Mouse (Mus musculus) lung, postnatal 0 days (tissue): ENCODE results near the gene Ninl. TPM values are rescaled to one million over a fixed set of nuclear protein-coding genes. Genes with fewer than 3 reads are reported as not detected.
"Not testable (repeated sequence)": the region's sequence is repeated elsewhere in the genome, so short reads cannot be mapped to it uniquely, and the experiment has no call there.

Experiments
- ATAC-seq: fragments of 200-750 bp; cut with Nextera tagmentation; 2 replicates; pipeline ENCODE4 v1.8.0; 2017; ENCODE audit warnings: moderate library complexity
- DNase-seq: peaks from one replicate; pipeline ENCODE4 v3.0.0-alpha.2; 2016; ENCODE audit warnings: low spot score
- H3K27ac ChIP-seq: fragments of 300-500 bp; sonication (generic); 2 replicates; pipeline ENCODE4 v1.5.1; 2014; ENCODE audit warnings: antibody characterized with exemption, mild to moderate bottlenecking, low read length, mixed read lengths
- H3K27me3 ChIP-seq: fragments of 300-500 bp; sonication (generic); replicated peaks from 2 replicates; pipeline ENCODE4 v1.6.1; 2014; ENCODE audit warnings: low read length, mixed read lengths; ENCODE audit not compliant: insufficient read depth
- H3K36me3 ChIP-seq: fragments of 300-500 bp; sonication (generic); 2 replicates; pipeline ENCODE4 v1.6.1; 2014; ENCODE audit warnings: low read length, mixed read lengths; ENCODE audit not compliant: insufficient read depth
- H3K4me1 ChIP-seq: fragments of 300-500 bp; sonication (generic); 2 replicates; pipeline ENCODE4 v1.6.1; 2014; ENCODE audit warnings: antibody characterized with exemption, low read depth, low read length, mixed read lengths; ENCODE audit not compliant: insufficient read depth
- H3K4me2 ChIP-seq: fragments of 300-500 bp; sonication (generic); replicated peaks from 2 replicates; pipeline ENCODE4 v1.6.1; 2014; ENCODE audit warnings: low read depth, mild to moderate bottlenecking, low read length, moderate library complexity, mixed read lengths
- H3K4me3 ChIP-seq: fragments of 300-500 bp; sonication (generic); 2 replicates; pipeline ENCODE4 v1.5.1; 2014; ENCODE audit warnings: low read depth, low read length
- H3K9ac ChIP-seq: fragments of 300-500 bp; sonication (generic); replicated peaks from 2 replicates; pipeline ENCODE4 v1.6.1; 2014; ENCODE audit warnings: low read depth, mild to moderate bottlenecking
- H3K9me3 ChIP-seq: fragments of 300-500 bp; sonication (generic); 2 replicates; pipeline ENCODE4 v1.6.1; 2016; ENCODE audit warnings: low read length, mixed read lengths
- CTCF ChIP-seq: IDR thresholded peaks from 2 replicates; pipeline ENCODE4 v1.5.1; 2016; ENCODE audit warnings: antibody characterized with exemption, mild to moderate bottlenecking
- EP300 ChIP-seq: IDR thresholded peaks from 2 replicates; pipeline ENCODE4 v1.6.1; 2016; ENCODE audit warnings: antibody characterized with exemption, mild to moderate bottlenecking, control low read depth
- WGBS: fragments of 180-500 bp; shearing (Covaris S2); extraction: QIAGEN DNeasy Blood & Tissue Kit; methylation state at CpG from one replicate; pipeline ENCODE4 v1.1.7; 2014; 5-methylcytosine and 5-hydroxymethylcytosine counted together
- polyA plus RNA-seq: library from polyadenylated mRNA; unstranded; fragments of >200 nt; fragmentation: Nextera tagmentation; extraction: Ambion mirVana; gene quantifications from 2 replicates; pipeline ENCODE4 v1.2.1, GENCODE M21; 2015

Ninl gene
- polyA plus RNA-seq, 1 experiment from 2014 or later: 3.9 TPM

DNA sequence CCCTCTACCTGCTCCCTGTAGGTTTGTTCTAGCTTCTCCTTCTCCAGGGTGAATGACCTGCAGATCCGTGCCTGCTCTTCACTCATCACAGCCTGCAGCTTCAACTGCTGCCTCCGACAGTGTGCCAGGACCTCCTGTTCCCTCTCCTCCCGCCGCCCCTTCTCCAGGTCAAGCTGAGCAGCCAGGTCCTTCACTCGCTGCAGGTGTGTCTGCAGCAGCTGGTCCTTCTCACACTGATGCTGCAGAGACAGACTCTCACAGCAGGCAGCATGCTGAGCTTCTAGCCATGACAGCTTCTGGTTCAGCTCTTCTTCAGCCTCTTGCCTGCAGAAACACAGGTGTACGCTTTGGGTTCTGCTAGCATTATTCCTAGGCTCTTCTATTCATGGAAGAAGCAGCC lies 89.1 kb downstream of the Ninl start:
- Histone ChIP-seq H3K4me1 (no peaks in the 10 kb centered on the region), H3K9me3 (no peaks in the 10 kb centered on the region), H3K27ac (no peak overlapping the region), H3K27me3 (no peaks in the 10 kb centered on the region), H3K36me3 (no peaks in the 10 kb centered on the region), H3K9ac (no peak overlapping the region), H3K4me2 (no peak overlapping the region), H3K4me3 (no peak overlapping the region)
- ATAC-seq: no peak
- TF ChIP-seq CTCF (no peak), EP300 (no peak)
- WGBS: 89% methylated on average over 6 of the region's 6 CpGs
- DNase-seq: no peak

DNA sequence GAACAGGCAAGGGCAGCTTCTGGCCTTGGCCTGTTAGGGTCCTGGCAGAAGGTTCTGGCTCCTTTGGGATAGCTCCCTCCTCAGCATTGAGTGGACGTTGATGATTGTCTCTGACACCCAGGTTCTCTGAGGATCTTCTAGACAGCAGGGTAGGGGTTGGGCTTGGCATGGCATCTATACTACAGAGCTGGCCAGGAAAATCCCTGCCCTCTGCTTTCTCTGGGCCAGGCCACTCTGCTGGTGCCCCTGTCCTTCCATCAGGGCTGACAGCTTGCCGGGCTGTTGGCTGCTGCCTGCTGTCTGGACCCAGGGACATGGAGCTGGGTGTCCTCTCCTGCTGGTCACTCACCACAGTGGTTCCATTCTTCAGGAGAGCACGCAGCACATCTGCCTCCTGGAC lies 89.5 kb downstream of the Ninl start:
- Histone ChIP-seq H3K4me3 (no peak overlapping the region), H3K4me1 (no peaks in the 10 kb centered on the region), H3K27ac (no peak overlapping the region), H3K36me3 (no peaks in the 10 kb centered on the region), H3K4me2 (no peak overlapping the region), H3K9ac (no peak overlapping the region), H3K9me3 (no peaks in the 10 kb centered on the region), H3K27me3 (no peaks in the 10 kb centered on the region)
- 93% methylated on average over 3 of the region's 3 CpGs for WGBS
- DNase-seq: no peak
- TF ChIP-seq CTCF: no peak
- no peak for TF ChIP-seq EP300
- ATAC-seq: no peak

DNA sequence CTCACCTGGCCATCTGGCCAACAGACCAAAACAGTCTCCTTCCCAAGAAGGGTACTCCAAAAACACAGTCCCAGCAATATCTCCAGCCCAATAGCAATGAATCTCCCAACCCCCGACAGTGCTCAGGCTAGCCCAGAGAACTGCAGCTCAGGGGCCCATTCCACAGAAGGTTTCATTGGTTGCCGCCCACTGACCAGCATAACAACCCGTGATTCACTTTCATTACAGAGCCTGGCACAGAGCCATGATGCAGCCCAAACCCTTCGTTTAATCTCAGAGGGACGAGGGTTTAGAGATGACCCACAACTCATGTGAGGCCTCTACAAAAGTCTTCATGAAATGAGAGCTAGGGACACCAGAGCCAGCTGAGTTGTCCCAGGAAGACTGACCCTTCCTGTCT lies 90.4 kb downstream of the Ninl start:
- TF ChIP-seq EP300 (no peak), CTCF (no peak)
- DNase-seq (no peak), ATAC-seq (no peak)
- H3K9ac ChIP-seq: no peak overlapping the region
- no peaks in the 10 kb centered on the region for H3K36me3 ChIP-seq
- 71% methylated on average over 5 of the region's 5 CpGs for WGBS
- H3K4me3 ChIP-seq: no peak overlapping the region
- H3K9me3 ChIP-seq: no peaks in the 10 kb centered on the region
- no peaks in the 10 kb centered on the region for H3K27me3 ChIP-seq
- no peak overlapping the region for H3K27ac ChIP-seq
- H3K4me1 ChIP-seq: no peaks in the 10 kb centered on the region
- H3K4me2 ChIP-seq: no peak overlapping the region

DNA sequence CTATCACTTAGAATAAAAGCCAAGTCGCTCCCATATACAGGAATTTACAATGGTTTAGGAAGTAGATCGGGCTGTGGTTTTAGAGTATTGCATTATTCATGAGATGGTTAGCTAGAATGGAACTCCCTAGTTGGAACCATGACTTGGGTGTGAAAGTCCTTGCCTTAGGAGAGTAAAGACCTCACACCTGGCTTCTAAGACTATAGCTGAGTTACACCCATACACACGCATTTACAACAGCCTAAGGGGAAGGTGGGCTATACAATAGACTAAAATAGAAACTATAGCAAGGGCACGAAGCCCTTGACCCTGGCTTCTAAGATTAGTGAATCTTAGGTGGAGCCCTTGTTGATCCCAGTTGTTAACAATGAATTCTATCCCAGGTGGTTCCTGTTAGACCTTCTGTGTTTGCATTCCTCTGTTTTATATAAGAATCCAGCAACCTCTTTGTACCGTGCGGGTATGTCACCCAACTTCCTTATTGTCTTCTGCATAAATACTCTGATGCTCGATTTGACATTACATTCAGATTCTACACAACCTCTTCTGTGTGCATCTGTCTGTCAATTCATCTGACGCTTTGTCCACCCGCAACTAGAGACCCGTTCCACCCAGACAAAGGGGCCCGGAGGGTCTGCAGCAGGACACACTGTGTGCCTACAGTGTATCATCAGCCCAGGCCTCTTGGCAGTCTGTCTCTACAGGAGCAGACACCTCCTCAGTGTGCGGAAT lies 91.1 kb downstream of the Ninl start:
- not testable (repeated sequence) for H3K4me1 ChIP-seq, H3K27me3 ChIP-seq, H3K27ac ChIP-seq, H3K4me3 ChIP-seq, H3K9me3 ChIP-seq, H3K9ac ChIP-seq, ATAC-seq, H3K4me2 ChIP-seq, H3K36me3 ChIP-seq, DNase-seq
- 83% methylated on average over 12 of the region's 12 CpGs for WGBS

DNA sequence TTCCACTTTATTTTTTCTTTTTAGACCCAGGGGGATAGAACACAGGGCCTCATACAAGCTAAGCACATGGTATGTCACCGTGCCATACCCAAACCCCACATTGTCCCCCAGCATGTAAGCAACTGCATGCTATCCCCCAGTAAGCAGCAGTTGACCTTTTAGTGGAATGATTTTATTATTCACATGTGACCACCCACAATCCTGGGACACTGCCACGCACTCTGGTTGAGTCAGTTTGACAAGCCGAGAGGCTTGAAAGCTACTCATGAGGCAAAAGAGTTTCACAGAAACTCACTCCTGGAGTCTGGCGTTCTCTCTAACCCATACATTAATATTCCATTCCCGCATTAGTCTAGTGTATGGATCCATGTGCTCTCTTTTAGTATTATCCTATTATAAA lies 91.8 kb downstream of the Ninl start:
- not testable (repeated sequence) for H3K36me3 ChIP-seq

DNA sequence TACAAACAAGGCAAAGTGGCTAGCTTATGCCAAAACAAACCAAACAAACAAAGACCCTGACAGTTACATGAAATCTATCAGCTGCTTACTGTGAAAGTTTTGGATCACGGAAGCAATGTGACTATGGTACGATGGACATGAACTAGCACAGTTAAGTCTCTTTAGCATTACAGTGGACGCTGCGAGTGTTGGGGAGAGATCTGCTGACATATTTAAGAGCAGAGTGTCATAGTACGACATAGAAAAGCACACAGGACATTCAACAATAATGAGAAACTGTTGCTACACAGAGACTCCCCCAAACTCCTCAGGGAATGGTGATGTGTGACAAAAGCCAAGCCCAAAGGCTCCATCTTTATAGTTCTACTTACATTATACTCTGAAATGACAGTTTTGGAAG lies 95.2 kb downstream of the Ninl start:
- H3K9me3 ChIP-seq: no peaks in the 10 kb centered on the region
- H3K4me2 ChIP-seq: no peak overlapping the region
- no peaks in the 10 kb centered on the region for H3K4me1 ChIP-seq
- H3K36me3 ChIP-seq: no peaks in the 10 kb centered on the region
- H3K9ac ChIP-seq: no peak overlapping the region
- 86% methylated on average over 5 of the region's 5 CpGs for WGBS
- no peaks in the 10 kb centered on the region for H3K27me3 ChIP-seq
- ATAC-seq: no peak
- no peak overlapping the region for H3K4me3 ChIP-seq
- H3K27ac ChIP-seq: no peak overlapping the region
- no peak for DNase-seq
- no peak for TF ChIP-seq EP300
- TF ChIP-seq CTCF: no peak

More for the DNA sequence above, 91.8 kb downstream of the Ninl start:
- not testable (repeated sequence) for H3K4me3 ChIP-seq, H3K4me2 ChIP-seq, H3K4me1 ChIP-seq, H3K27ac ChIP-seq, ATAC-seq, H3K9ac ChIP-seq, H3K9me3 ChIP-seq, H3K27me3 ChIP-seq, DNase-seq
- 88% methylated on average over 5 of the region's 5 CpGs for WGBS

DNA sequence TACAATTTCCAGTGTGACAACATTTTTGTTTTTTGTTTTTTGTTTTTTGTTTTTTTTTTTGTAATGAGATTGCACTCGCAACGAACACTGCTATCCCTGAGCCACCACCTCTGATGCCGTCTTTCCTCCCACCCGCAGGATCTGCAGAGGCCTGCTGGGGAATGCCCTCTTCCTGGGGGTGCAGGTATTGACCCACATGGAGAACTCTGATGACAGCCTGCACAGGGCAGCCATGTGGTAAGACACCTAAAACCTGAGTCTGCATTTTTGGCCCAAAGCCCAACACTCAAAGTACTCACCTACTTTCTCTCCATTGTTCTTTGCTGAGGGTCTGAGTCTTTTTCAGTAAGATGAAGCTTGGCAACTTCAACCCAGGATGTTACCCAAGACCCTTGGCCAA lies 104.5 kb downstream of the Ninl start:
- Histone ChIP-seq H3K9me3 (no peaks in the 10 kb centered on the region), H3K4me1 (no peaks in the 10 kb centered on the region), H3K4me3 (no peak overlapping the region), H3K27ac (no peak overlapping the region), H3K9ac (no peak overlapping the region), H3K4me2 (no peak overlapping the region), H3K27me3 (no peaks in the 10 kb centered on the region), H3K36me3 (no peaks in the 10 kb centered on the region)
- TF ChIP-seq EP300 (no peak), CTCF (no peak)
- 89% methylated on average over 4 of the region's 4 CpGs for WGBS
- ATAC-seq (no peak), DNase-seq (no peak)
